ENCODE assay signal across 8 mouse cellular contexts in the genomic region with DNA sequence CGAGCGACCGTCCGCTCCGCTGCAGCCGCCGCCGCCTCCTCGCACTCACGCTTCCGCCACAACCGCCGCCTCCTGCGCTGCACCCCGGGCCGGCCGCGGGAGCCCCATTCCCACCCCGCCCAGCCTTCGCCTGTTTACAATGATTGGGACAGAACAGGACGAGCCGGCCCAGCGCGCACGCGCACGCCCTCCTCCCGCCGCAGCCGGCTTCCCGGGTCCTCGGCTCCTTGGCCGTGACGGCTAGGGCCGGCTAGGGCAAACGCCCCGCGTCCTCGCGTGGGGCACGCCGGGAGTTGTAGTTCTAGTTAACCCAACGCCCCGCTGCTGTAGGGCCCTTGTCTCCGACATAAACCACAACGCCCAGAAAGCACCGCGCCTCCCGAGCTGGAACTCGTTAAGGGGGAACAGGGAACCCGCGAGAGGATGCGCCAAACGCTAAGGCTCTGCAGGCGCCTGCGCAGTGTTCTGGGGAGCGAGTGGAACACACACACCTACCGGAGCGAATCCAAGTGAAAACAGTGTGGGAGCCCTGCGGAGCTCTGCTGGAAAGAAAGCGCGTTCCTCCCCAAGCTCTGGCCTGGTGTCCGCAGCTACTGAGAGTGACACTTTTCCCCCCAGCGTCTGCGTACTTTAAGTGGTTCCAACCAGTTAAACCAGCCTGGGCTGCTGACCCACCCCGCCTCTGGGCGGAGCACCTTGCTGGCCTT. TPM values are rescaled to one million over a fixed set of nuclear protein-coding genes. Genes with fewer than 3 reads are reported as not detected.
A peak's percentile ranks its signal among the peaks of the same experiment; 100 is the strongest.
DNase-seq lines count a peak whose midpoint lies in the region; ATAC-seq and TF ChIP-seq lines count a peak whose summit lies in the region.

No protein-coding gene starts in this region.

- H3K4me3 ChIP-seq in gastrocnemius, adult 2 months: peak overlapping the region; percentile 76
- H3K4me3 ChIP-seq in hindbrain, postnatal 0 days (ENCODE audit: low read length): peak overlapping the region; percentile 95
- H3K4me3 ChIP-seq in left cerebral cortex, adult 2 months: peak overlapping the region; percentile 91

- peak; percentile 100 for DNase-seq in ZHBTc4 (ENCODE audit: low read depth, low spot score)
- peak; percentile 100 for DNase-seq in gastrocnemius, adult 2 months
- peak; percentile 100 for DNase-seq in hindbrain, postnatal 0 days (ENCODE audit: low spot score)
- DNase-seq in left cerebral cortex, adult 2 months (ENCODE audit: extremely low spot score in 1 of 2, low spot score in 2 of 2): peak; percentile 99 to 100
- DNase-seq in right cerebral cortex, adult 2 months (ENCODE audit: low spot score in 2 of 2): peak; percentile 99 to 100
- DNase-seq in urinary bladder, postnatal 14 days (ENCODE audit: low spot score): peak; percentile 99

- H3K9ac ChIP-seq in hindbrain, postnatal 0 days (replicated peaks; ENCODE audit: low read length): peak overlapping the region; percentile 86

- peak overlapping the region; percentile 96 for H3K4me2 ChIP-seq in hindbrain, postnatal 0 days (ENCODE audit: low read depth, low read length)

- H3K4me1 ChIP-seq in hindbrain, postnatal 0 days (ENCODE audit: insufficient read depth, low read length): peaks cover 12% of the 10 kb centered on the region; the same call in 1 of the 2 replicates

- H3K36me3 ChIP-seq in hindbrain, postnatal 0 days (ENCODE audit: insufficient read depth, low read length): no peaks in the 10 kb centered on the region

- no peaks in the 10 kb centered on the region for H3K27me3 ChIP-seq in hindbrain, postnatal 0 days (ENCODE audit: insufficient read depth, low read length)

- peak; percentile 90 for ATAC-seq in common myeloid progenitor, adult 5-6 weeks (replicated peaks; ENCODE audit: low read depth, poor library complexity, severe bottlenecking)
- ATAC-seq in hindbrain, postnatal 0 days: peak; percentile 99
- peak; percentile 89 for ATAC-seq in megakaryocyte, adult 5-6 weeks (ENCODE audit: poor library complexity, severe bottlenecking)

- 2% methylated on average over 61 of the region's 67 CpGs for WGBS in hindbrain, postnatal 0 days

- no peaks in the 10 kb centered on the region for H3K9me3 ChIP-seq in hindbrain, postnatal 0 days (ENCODE audit: low read length)

- peak; percentile 25; the same call in 1 of the 2 replicates for TF ChIP-seq CTCF in gastrocnemius, adult 2 months (IDR thresholded peaks at IDR 0.05)
- TF ChIP-seq CTCF in hindbrain, postnatal 0 days (IDR thresholded peaks at IDR 0.05; ENCODE audit: low read depth): 0 out of 2 replicates have a peak, but pooled peaks have one; percentile 25
- TF ChIP-seq CTCF in left cerebral cortex, adult 2 months (IDR thresholded peaks at IDR 0.05): no peak; the same call in 1 of the 2 replicates

- intact Hi-C loops in gastrocnemius, adult 2 months (cut with DNase I): loop anchor here (1.0 to 5.0 kb wide), 2 partner anchors 66 to 217 kb away; a partner anchor contains a TSS
- intact Hi-C loops in left cerebral cortex, adult 2 months (cut with DNase I): loop anchor here (2.0 to 5.0 kb wide), 2 partner anchors 47 to 66 kb away; a partner anchor contains a TSS

- peak overlapping the region; percentile 99 for H3K27ac ChIP-seq in gastrocnemius, adult 2 months
- peak overlapping the region; percentile 96 for H3K27ac ChIP-seq in hindbrain, postnatal 0 days
- H3K27ac ChIP-seq in left cerebral cortex, adult 2 months: peak overlapping the region; percentile 98

RNA-seq across cellular contexts. Expression of a gene that starts 0.8 kb away (rescaled TPM):
- total RNA-seq in common myeloid progenitor, adult 5-6 weeks (2017): 114 and 116 TPM in 2 replicates
- total RNA-seq in gastrocnemius, adult 2 months (2021): 10 to 100 TPM; 21.6 to 23.8 TPM
- 34.0 and 35.9 TPM in 2 replicates for total RNA-seq in hindbrain, postnatal 0 days (2014; rRNA removed)
- polyA plus RNA-seq in hindbrain, postnatal 0 days (2015; fragmentation: Nextera tagmentation; extraction: Ambion mirVana): 51.6 and 54.0 TPM in 2 replicates
- 10 to 100 TPM; 69.3 to 69.6 TPM for total RNA-seq in left cerebral cortex, adult 2 months (2021)
- total RNA-seq in megakaryocyte, adult 5-6 weeks (2015): 32.3 and 34.9 TPM in 2 replicates
- total RNA-seq in megakaryocyte, adult 5-6 weeks (2017): 102 and 104 TPM in 2 replicates

Comparison
In these comparisons a context has a peak if more than half of its experiments do, and no peak if none do; other contexts are left out.
1. Peak in every context shown above with its lines: DNase-seq, ATAC-seq, H3K4me3 ChIP-seq and H3K27ac ChIP-seq.